Mouse (Mus musculus) gastrocnemius, adult 2 months (tissue): Measurements from ENCODE around the gene Ttc7b. TPM values are rescaled to one million over a fixed set of nuclear protein-coding genes. Genes with fewer than 3 reads are reported as not detected.

Experiments used
- DNase-seq: peaks from one replicate; pipeline ENCODE4 v3.0.0; 2022
- H3K27ac ChIP-seq: fragments of 200-600 bp; 2 replicates; pipeline ENCODE4 v1.8.1; 2022; ENCODE audit warnings: mild to moderate bottlenecking
- H3K4me3 ChIP-seq: fragments of 200-600 bp; 2 replicates; pipeline ENCODE4 v1.8.1; 2022; ENCODE audit warnings: mild to moderate bottlenecking, moderate library complexity
- CTCF ChIP-seq: fragments of 200-600 bp; IDR thresholded peaks from 2 replicates; pipeline ENCODE4 v1.8.1; 2022; ENCODE audit warnings: antibody characterized with exemption, mild to moderate bottlenecking, moderate library complexity
- intact Hi-C: fragments of 180-260 bp; cut with DNase I; formaldehyde crosslinking; loops from one replicate; pipeline ENCODE4 v1.15.1; 2025
- total RNA-seq, 2 experiments: library from RNA; stranded (reverse); gene quantifications; 2 replicates each; pipeline ENCODE4 v1.2.3; 2021

Ttc7b gene
- total RNA-seq, 2 experiments from 2014 or later = 147 to 160 TPM

- intact Hi-C loops = loop anchor here (10.0 kb wide), 1 partner anchor 57 kb away; no protein-coding TSS in a partner anchor
- TF ChIP-seq CTCF = no peak
- H3K4me3 ChIP-seq = no peak overlapping the region
- DNase-seq = peak; percentile 65
- peak overlapping the region; percentile 95 for H3K27ac ChIP-seq
Measured at GRCm38 (mm10) chr12:100457701-100458100, 62.9 kb downstream of the Ttc7b start.

GRCm38 (mm10) chr12:100456257-100456975, 64.2 kb downstream of the Ttc7b start:
- intact Hi-C loops = loop anchor here (10.0 kb wide), 1 partner anchor 58 kb away; no protein-coding TSS in a partner anchor
- peak; percentile 51 for DNase-seq
- peak overlapping the region; percentile 95 for H3K27ac ChIP-seq
- TF ChIP-seq CTCF = no peak
- H3K4me3 ChIP-seq = peak overlapping the region; percentile 27

DNA sequence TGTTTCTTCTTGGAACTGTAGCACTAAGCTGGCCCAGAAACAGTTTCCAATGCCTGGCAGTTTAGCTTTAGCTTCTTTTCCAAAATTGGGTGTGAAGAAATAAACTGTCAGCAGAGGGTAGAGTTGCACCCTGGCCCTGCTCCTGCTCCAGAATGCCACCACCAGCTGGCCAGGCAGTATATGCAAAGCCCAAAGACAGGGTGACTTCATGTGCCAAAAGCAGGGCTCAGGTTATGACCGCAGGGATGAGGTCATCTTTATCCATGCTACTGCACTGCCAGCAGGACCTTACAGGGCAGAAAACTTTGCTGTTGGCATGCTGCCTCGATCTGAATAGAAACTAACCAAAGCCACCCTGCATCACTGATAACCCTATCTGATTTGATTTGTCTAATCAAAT, 65.2 kb downstream of the Ttc7b start:
- peak; percentile 34 for TF ChIP-seq CTCF
- intact Hi-C loops = loop anchor here (10.0 kb wide), 1 partner anchor 59 kb away; no protein-coding TSS in a partner anchor
- H3K27ac ChIP-seq = peak overlapping the region; percentile 95
- H3K4me3 ChIP-seq = peak overlapping the region; percentile 30
- peak; percentile 86 for DNase-seq

- intact Hi-C loops = no loop called here
- TF ChIP-seq CTCF = no peak
- Histone ChIP-seq H3K4me3 (peak overlapping the region; percentile 13; the same call in 1 of the 2 replicates), H3K27ac (peak overlapping the region; percentile 50)
- peak; percentile 50 for DNase-seq
Measured at GRCm38 (mm10) chr12:100447701-100448277, 72.8 kb downstream of the Ttc7b start.

GRCm38 (mm10) chr12:100447161-100447560, 73.5 kb downstream of the Ttc7b start:
- H3K27ac ChIP-seq = peak overlapping the region; percentile 50
- peak overlapping the region; percentile 13; the same call in 1 of the 2 replicates for H3K4me3 ChIP-seq
- intact Hi-C loops = no loop called here
- peak; percentile 39 for DNase-seq
- no peak for TF ChIP-seq CTCF

DNA sequence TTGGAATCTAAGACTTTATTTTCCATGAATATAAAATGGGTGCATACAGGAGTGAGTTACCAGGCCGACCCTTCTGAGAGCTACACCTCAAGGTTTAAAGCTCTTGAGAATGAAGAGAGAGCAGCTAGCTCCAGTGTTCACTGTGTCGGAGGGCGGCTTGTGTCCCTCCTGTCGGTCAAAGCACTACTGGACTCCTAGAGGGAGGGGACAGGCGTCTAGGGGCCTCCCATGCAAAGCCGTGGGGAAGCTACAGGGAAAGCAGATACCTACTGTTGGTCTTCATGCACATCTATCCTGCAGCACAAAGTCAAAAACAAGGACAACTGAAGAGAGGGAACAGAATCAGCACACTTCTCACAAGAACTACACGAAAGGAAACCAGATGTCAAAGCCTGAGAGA, 74.9 kb downstream of the Ttc7b start:
- no peak for TF ChIP-seq CTCF
- Histone ChIP-seq H3K4me3 (no peak overlapping the region), H3K27ac (peak overlapping the region; percentile 41)
- no peak for DNase-seq
- intact Hi-C loops = no loop called here

DNA sequence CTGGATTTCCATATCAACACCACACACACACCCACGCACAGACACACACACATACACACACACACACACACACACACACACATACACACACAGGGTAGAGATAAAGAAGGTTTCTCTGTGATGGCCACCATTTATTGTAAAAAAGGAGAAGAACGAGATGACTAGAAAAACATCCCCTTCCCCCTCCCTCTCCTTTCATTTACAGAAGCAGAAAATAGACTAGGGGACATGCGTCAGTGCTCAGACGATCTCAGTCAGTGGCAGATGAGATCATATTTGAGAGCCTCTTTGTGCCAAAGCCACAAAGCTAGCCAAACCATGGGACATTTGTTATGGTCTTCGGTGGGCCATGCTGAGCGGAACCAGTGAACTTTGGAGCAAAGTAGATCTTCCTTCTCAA, 75.4 kb downstream of the Ttc7b start:
- Histone ChIP-seq H3K27ac (peak overlapping the region; percentile 41), H3K4me3 (no peak overlapping the region)
- no peak for DNase-seq
- no peak for TF ChIP-seq CTCF
- intact Hi-C loops = no loop called here

GRCm38 (mm10) chr12:100444671-100445165, 75.9 kb downstream of the Ttc7b start:
- TF ChIP-seq CTCF = no peak
- peak overlapping the region; percentile 31 for H3K27ac ChIP-seq
- no peak overlapping the region for H3K4me3 ChIP-seq
- intact Hi-C loops = no loop called here
- DNase-seq = no peak

DNA sequence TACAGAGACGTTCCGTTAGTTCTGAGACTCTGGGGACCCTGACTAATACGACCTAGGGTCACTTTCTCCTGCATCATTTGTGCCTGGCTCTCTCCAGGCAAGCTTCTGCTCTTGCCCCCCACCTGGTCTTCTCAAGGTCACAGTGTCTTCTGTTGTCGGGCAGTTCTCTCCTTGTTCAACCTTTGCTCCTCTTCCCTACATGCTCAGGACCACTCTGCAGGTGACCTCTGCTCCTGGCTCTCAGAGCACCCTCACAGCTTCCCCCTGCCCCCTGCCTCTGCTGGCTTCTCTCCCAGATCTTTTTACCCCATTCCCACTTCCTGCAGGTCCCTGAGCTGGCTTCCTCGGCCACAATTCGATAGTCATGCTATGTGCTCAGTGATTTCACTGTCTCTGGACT, 77.2 kb downstream of the Ttc7b start:
- Histone ChIP-seq H3K4me3 (no peak overlapping the region), H3K27ac (no peak overlapping the region)
- intact Hi-C loops = no loop called here
- DNase-seq = no peak
- TF ChIP-seq CTCF = no peak

- TF ChIP-seq CTCF = no peak
- Histone ChIP-seq H3K4me3 (no peak overlapping the region), H3K27ac (no peak overlapping the region)
- intact Hi-C loops = no loop called here
- no peak for DNase-seq
Measured at GRCm38 (mm10) chr12:100441609-100442008, 79.0 kb downstream of the Ttc7b start.

- peak overlapping the region; percentile 55 for H3K27ac ChIP-seq
- intact Hi-C loops = no loop called here
- TF ChIP-seq CTCF = no peak
- no peak overlapping the region for H3K4me3 ChIP-seq
- DNase-seq = no peak
Measured at GRCm38 (mm10) chr12:100439883-100440282, 80.7 kb downstream of the Ttc7b start.

DNA sequence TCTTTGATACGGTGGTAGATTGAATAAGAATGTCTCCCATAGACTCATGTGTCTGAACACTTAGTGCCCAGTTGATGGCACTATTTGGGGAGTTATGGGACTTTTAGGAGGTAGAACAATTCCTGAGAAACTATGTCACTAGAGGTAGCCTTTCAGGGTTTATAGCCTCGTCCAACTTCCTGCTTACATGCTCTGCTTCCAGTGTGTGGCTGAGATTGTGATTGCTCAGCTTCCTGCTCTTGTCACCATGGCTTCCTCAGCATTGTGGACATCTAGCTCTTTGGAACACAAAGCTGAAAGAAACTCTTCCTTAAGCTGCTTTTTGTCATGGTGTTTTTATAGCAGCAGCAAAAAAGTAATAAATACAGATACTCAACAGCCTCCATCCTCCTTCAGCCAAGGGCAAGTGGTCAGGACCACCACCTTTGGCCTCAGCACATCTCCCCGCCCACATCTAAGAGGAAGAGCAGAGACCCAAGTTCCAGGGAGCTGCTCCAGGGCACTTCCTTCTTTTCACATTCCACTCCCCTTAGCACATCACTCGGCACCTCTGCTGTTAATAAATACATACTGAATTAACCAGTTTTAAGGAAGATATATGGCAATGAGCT, 81.4 kb downstream of the Ttc7b start:
- intact Hi-C loops = no loop called here
- H3K4me3 ChIP-seq = no peak overlapping the region
- H3K27ac ChIP-seq = peak overlapping the region; percentile 55
- no peak for DNase-seq
- no peak for TF ChIP-seq CTCF

- no peak overlapping the region for H3K4me3 ChIP-seq
- peak overlapping the region; percentile 55 for H3K27ac ChIP-seq
- intact Hi-C loops = no loop called here
- TF ChIP-seq CTCF = no peak
- no peak for DNase-seq
Measured at GRCm38 (mm10) chr12:100438509-100438908, 82.1 kb downstream of the Ttc7b start.
